Mouse (Mus musculus): ENCODE measurements at regions not wholly inside any gene's neighbourhood (a gene's known extent, or its start where the extent isn't known, plus 50 kb on each side); places are given as distances from the start of the nearest gene placed in this dataset.

- DNase-seq (ENCODE audit: extremely low spot score in 1 of 2, low spot score in 2 of 2), result no peak
- intact Hi-C loops (cut with DNase I), result no loop called here
Measured at GRCm38 (mm10) chr15:11725620-11726530, 181.2 kb downstream of the Npr3 start.

GRCm38 (mm10) chr15:11720645-11721044, 186.4 kb downstream of the Npr3 start:
- no peak for DNase-seq (ENCODE audit: extremely low spot score in 1 of 2, low spot score in 2 of 2)
- intact Hi-C loops (cut with DNase I), result no loop called here

- intact Hi-C loops (cut with DNase I), result no loop called here
- no peak for DNase-seq (ENCODE audit: extremely low spot score in 1 of 2, low spot score in 2 of 2)
Measured at GRCm38 (mm10) chr15:11716168-11716842, 190.8 kb downstream of the Npr3 start.

- peak in 1 of 2 experiments; percentile 9 for DNase-seq (ENCODE audit: extremely low spot score in 1 of 2, low spot score in 2 of 2)
- intact Hi-C loops (cut with DNase I), result no loop called here
Measured at GRCm38 (mm10) chr15:11712481-11713274, 194.4 kb downstream of the Npr3 start.

GRCm38 (mm10) chr15:11701246-11701645, 205.8 kb downstream of the Npr3 start:
- intact Hi-C loops (cut with DNase I), result no loop called here
- peak in 1 of 2 experiments; percentile 18 for DNase-seq (ENCODE audit: extremely low spot score in 1 of 2, low spot score in 2 of 2)

GRCm38 (mm10) chr15:11699929-11700328, 207.2 kb downstream of the Npr3 start:
- intact Hi-C loops (cut with DNase I), result no loop called here

GRCm38 (mm10) chr15:11697060-11697459, 210.0 kb downstream of the Npr3 start:
- intact Hi-C loops (cut with DNase I), result no loop called here

More at GRCm38 (mm10) chr15:11699929-11700328, 207.2 kb downstream of the Npr3 start:
- DNase-seq (ENCODE audit: extremely low spot score in 1 of 2, low spot score in 2 of 2), result no peak

GRCm38 (mm10) chr15:11693772-11694270, 213.3 kb downstream of the Npr3 start:
- no peak for DNase-seq (ENCODE audit: extremely low spot score in 1 of 2, low spot score in 2 of 2)
- intact Hi-C loops (cut with DNase I), result no loop called here

More at GRCm38 (mm10) chr15:11697060-11697459, 210.0 kb downstream of the Npr3 start:
- no peak for DNase-seq (ENCODE audit: extremely low spot score in 1 of 2, low spot score in 2 of 2)

GRCm38 (mm10) chr15:11664839-11665379, 242.2 kb downstream of the Npr3 start:
- intact Hi-C loops (cut with DNase I), result no loop called here
- DNase-seq (ENCODE audit: extremely low spot score in 1 of 2, low spot score in 2 of 2), result no peak

- intact Hi-C loops (cut with DNase I), result no loop called here
Measured at GRCm38 (mm10) chr15:11655168-11655567, 251.9 kb downstream of the Npr3 start.

GRCm38 (mm10) chr15:11646241-11646640, 246.8 kb upstream of the Tars start:
- DNase-seq (ENCODE audit: extremely low spot score in 1 of 2, low spot score in 2 of 2), result no peak
- intact Hi-C loops (cut with DNase I), result no loop called here

More at GRCm38 (mm10) chr15:11655168-11655567, 251.9 kb downstream of the Npr3 start:
- DNase-seq (ENCODE audit: extremely low spot score in 1 of 2, low spot score in 2 of 2), result no peak

GRCm38 (mm10) chr15:11644779-11645178, 245.3 kb upstream of the Tars start:
- no peak for DNase-seq (ENCODE audit: extremely low spot score in 1 of 2, low spot score in 2 of 2)
- intact Hi-C loops (cut with DNase I), result no loop called here

GRCm38 (mm10) chr15:11630654-11631053, 231.2 kb upstream of the Tars start:
- no peak for DNase-seq (ENCODE audit: extremely low spot score in 1 of 2, low spot score in 2 of 2)
- intact Hi-C loops (cut with DNase I), result no loop called here

- peak in 1 of 2 experiments; percentile 31 for DNase-seq (ENCODE audit: extremely low spot score in 1 of 2, low spot score in 2 of 2)
- intact Hi-C loops (cut with DNase I), result no loop called here
Measured at GRCm38 (mm10) chr15:11626433-11626832, 227.0 kb upstream of the Tars start.

GRCm38 (mm10) chr15:11612416-11612815, 213.0 kb upstream of the Tars start:
- no peak for DNase-seq (ENCODE audit: extremely low spot score in 1 of 2, low spot score in 2 of 2)
- intact Hi-C loops (cut with DNase I), result no loop called here

- no peak for DNase-seq (ENCODE audit: extremely low spot score in 1 of 2, low spot score in 2 of 2)
- intact Hi-C loops (cut with DNase I), result no loop called here
Measured at GRCm38 (mm10) chr15:11610043-11610670, 210.7 kb upstream of the Tars start.

GRCm38 (mm10) chr15:11607489-11607888, 208.0 kb upstream of the Tars start:
- DNase-seq (ENCODE audit: extremely low spot score in 1 of 2, low spot score in 2 of 2), result peak in 1 of 2 experiments; percentile 14
- intact Hi-C loops (cut with DNase I), result loop anchor here (10.0 kb wide), 1 partner anchor 127 kb away; no protein-coding TSS in a partner anchor

- intact Hi-C loops (cut with DNase I), result loop anchor here (10.0 kb wide), 1 partner anchor 129 kb away; no protein-coding TSS in a partner anchor
- DNase-seq (ENCODE audit: extremely low spot score in 1 of 2, low spot score in 2 of 2), result no peak
Measured at GRCm38 (mm10) chr15:11605677-11606076, 206.2 kb upstream of the Tars start.
